Mouse (Mus musculus): ENCODE measurements at regions not wholly inside any gene's neighbourhood (a gene's known extent, or its start where the extent isn't known, plus 50 kb on each side); places are given as distances from the start of the nearest gene placed in this dataset.

GRCm38 (mm10) chr17:48688944-48689343 is 234.2 kb downstream of the Unc5cl start:
- TF ChIP-seq CTCF (IDR thresholded peaks at IDR 0.05; ENCODE audit: borderline replicate concordance, insufficient read depth, low read length): no peak
- TF ChIP-seq POLR2A (IDR thresholded peaks at IDR 0.05; ENCODE audit: low read depth, low read length): no peak
